Mouse (Mus musculus) retina, embryonic 14.5 days (tissue): ENCODE results near the gene Rps25.
A peak's percentile ranks its signal among the peaks of the same experiment; 100 is the strongest.
"Not testable (repeated sequence)": the region's sequence is repeated elsewhere in the genome, so short reads cannot be mapped to it uniquely, and the experiment has no call there.

Experiments used
- DNase-seq: peaks from one replicate; pipeline ENCODE4 v3.0.0-alpha.2; 2015; ENCODE audit warnings: low spot score

Rps25 gene

GRCm38 (mm10) chr9:44406906-44407751, at the start of gene Rps25, which contains the start of gene Trappc4:
Gene Rps25, plus strand, starts transcription at chr9:44407139.
Gene Trappc4, minus strand, starts transcription at chr9:44407600.
- DNase-seq: peak; percentile 98

- peak; percentile 54 for DNase-seq
Observed at GRCm38 (mm10) chr9:44357207-44357606, 49.7 kb upstream of the Rps25 start.

DNA sequence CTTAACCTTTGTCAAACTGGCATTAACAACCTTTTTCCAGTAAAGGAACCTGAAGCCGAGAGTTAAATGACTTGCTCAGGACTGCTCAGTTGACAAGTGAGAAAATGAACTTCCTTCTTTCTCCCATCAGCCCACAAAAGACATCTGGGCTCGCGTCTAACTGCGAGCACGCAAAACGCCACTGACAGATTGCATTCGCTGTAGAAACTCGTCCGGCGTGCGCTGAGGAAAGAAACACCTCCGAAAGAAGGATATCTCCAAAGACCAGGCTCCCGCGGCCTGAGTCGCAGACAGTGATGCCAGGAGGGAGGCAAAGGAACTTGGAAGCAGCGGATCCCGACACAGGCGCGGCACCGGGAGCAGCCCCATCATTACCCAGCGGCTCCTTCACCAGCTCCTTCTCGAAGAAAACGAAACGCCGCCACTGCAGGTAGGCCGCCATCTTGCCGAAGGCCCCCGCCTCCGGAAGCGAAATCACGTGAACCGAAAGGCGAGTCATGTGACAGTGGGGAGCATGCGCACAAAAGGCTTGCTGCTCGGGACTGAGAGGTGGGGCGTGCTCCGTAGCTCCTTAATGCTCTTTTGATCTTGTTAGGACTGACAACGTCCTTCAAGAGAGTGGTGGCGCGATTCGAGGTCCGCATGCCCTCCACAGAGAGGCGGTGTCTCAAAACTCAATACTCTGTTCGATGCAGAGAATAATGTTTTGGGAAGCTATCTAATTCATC, 45.6 kb upstream of the Rps25 start, which contains the start of gene Vps11:
Vps11 (minus strand) TSS at position 481 of the 728 bp plus-strand sequence.
- DNase-seq: peak; percentile 98

- not testable (repeated sequence) for DNase-seq
Observed at GRCm38 (mm10) chr9:44361931-44362330, 45.0 kb upstream of the Rps25 start.

DNA sequence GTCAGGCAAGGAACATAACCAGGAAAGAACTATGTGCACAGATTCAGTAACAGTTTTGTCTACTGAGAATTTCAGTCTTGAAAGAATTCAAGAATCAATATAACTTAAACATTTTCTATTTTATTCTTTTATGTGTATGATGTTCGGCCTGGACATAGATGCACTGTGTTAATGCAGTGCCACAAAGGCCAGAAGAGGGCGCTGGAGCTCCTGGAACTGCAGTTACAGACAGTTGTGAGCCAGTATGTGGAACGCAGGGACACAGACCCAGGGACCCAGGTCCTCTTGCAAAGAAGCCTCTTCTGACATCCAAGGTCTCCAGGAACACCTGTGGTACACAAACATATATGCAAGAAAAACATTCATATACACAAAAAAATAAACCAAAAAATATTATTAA, 42.5 kb upstream of the Rps25 start:
- peak; percentile 57 for DNase-seq

DNA sequence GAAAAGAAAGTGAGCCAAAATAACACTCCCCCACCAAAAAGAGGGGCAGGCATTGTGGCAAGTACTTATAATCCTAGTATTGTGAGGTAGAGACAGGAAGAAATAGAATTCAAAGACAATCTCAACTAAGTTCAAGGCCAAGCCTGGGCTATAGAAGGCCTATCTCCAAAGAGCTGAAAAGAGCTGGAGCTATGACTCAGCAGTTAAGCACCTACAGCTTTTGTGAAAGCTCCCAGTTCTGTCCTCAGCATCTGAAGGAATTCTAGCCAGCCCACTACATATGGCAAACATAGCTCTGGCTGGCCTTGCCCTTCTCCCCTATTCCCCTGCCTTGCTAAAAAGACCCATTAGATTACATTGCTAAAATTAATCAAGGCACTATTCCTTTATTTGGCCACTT, 33.6 kb upstream of the Rps25 start:
- no peak for DNase-seq

- no peak for DNase-seq
Observed at GRCm38 (mm10) chr9:44376141-44376540, 30.8 kb upstream of the Rps25 start.

DNA sequence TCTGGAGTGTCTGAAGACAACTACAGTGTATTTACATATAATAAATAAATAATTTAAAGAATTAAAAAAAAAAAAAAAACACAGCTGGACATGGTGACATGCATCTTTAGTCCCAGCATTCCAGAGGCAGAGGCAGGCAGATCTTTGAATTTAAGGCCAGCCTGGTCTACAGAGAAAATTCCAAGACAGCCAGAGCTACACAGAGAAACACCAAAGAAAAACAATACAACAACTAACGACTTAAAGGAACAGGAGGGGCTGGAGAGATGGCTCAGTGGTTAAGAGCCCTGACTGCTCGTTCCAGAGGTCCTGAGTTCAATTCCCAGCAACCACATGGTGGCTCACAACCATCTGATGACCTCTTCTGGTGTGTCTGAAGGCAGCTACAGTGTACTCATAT, 29.6 kb upstream of the Rps25 start:
- not testable (repeated sequence) for DNase-seq

- no peak for DNase-seq
Observed at GRCm38 (mm10) chr9:44378153-44378730, 28.7 kb upstream of the Rps25 start.

- DNase-seq: peak; percentile 98
Observed at GRCm38 (mm10) chr9:44379054-44379834, 27.7 kb upstream of the Rps25 start, which contains the start of gene Hyou1. Gene Hyou1, plus strand, starts transcription at chr9:44379490.

DNA sequence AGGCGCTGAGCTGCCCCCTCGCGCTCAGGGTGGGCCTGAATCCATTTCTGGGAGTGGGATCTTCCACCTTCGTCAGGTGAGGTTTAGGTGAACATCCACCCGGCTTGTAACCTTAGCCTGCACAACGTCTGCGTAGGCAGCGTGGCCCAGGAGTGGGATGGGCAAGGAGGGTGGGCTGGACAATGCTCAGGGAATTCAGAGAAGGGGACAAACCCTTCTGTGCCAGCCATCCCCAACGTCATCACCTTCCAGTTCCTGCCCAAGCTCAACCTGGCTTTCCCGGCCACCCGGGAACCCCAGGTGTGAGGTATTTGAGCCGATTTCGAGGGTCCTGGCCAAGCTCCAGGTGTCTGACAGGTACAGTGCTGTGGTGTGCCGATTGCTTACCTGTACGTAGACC, 27.1 kb upstream of the Rps25 start:
- peak; percentile 17 for DNase-seq

- no peak for DNase-seq
Observed at GRCm38 (mm10) chr9:44384596-44384995, 22.3 kb upstream of the Rps25 start.

GRCm38 (mm10) chr9:44387221-44387620, 19.7 kb upstream of the Rps25 start:
- no peak for DNase-seq

- DNase-seq: peak; percentile 72
Observed at GRCm38 (mm10) chr9:44389273-44389672, 17.7 kb upstream of the Rps25 start.

DNA sequence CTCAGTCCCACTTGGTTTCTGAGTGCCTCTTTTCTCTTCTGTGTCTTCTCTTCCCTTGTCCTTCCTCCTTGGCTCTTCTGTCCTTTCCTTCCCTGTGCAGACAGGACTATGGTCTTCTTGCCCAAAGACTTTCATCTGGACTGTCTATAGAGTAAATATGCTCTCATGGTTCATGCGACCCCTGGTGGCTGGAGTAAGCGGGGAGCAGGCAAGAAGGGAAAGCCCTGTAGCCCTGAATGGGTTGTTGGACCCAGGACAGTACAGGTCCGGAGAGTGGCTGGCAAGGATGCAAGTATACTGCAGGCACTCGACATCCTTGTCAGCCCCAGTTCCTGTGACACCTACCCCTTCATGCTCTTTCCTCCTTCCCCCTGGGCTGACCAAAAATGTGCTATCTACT, 15.5 kb upstream of the Rps25 start:
- peak; percentile 83 for DNase-seq

DNA sequence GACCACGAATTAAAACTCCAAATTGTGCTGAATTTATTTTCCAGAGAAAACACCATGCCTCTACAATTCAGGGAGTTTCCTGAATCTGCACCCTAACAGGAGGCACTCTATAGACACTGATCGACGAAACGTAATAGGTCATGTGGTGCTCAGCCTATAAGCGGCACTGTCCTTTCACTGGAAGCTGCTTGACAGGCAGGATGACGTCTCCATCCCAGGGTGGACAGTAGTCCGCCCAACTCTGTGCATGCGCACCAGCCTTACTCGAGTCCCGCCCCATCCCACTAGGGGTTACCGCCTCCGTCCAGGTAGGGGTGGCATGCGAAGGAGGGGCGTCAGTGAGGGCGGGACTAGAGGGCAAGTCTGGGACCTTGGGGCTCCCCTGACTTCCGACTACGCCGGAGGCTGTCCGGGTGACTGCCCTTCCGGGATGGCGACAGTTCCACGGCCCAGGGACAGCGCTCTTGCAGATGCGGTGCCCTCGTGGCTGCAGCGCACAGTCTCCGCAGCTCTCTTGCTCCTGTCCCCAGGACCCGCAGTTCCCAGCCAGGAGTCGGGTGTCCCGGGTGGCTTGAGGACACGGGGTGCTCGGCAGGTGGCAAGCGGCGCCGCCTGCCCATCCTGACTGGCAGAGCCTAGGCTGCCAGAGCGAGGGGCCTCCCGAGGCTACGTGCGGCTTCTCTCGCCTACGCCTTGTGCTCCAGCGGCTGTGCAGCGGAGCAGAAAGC, 10.1 kb upstream of the Rps25 start, which contains the start of gene Slc37a4:
Slc37a4 (plus strand) TSS at position 169 of the 728 bp plus-strand sequence.
- peak; percentile 91 for DNase-seq

DNA sequence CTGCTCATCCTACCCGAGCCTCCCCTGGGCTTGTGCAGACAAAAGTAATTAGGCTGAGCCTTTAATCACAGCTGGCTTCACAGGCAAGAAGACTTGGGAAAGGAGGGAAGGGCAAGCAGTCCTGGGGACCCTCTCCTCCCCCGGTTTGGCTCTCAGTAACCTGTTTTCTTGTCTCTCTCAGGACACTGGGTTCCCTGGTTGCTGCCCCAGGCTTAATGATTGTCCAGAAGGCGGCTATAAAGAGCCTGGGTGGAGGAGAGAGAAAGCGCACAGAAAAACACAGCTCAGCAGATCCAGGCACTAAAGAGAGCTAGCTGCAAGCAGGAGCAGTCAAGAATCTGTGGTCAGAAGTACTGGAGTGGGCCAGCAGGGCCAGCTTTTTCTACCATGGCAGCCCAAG, 8.9 kb upstream of the Rps25 start:
- peak; percentile 57 for DNase-seq

- no peak for DNase-seq
Observed at GRCm38 (mm10) chr9:44398551-44398950, 8.4 kb upstream of the Rps25 start.

DNA sequence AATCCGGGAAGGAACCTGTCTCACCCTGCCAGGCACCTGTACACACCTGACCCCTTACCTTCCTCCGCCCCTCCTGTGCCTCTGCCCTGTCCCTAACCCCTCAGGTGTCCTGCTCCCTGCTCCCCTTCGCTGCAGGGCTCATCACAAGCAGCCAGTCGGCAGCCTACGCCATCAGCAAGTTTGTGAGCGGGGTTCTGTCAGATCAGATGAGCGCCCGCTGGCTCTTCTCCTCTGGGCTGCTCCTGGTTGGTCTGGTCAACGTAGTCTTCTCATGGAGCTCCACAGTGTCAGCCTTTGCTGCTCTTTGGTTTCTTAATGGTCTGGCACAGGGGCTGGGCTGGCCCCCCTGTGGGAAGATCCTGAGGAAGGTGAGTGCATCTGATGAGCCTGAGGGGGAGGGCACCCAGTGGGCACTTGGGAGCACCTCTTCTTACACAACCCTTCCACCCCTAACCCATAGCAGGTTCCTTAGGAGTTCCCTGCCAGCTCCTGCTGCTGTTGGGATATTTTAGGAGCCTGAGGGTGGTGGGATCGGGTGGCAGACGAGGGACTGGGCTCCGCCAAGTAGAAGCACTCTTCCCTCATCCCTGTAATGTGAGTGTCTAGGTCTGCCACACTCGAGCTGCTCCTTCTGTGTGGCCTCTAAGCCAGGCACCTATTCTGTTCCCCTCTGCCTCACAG, 7.7 kb upstream of the Rps25 start:
- no peak for DNase-seq

DNA sequence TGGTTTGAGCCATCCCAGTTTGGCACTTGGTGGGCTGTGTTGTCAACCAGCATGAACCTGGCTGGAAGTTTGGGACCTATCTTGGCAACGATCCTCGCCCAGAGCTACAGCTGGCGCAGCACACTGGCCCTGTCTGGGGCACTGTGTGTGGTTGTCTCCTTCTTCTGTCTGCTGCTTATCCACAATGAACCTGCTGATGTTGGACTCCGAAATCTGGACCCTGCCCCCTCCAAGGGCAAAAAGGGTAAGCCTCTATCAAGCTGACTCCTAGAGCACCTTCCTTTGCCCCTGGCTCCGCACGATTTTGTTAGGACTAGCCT, 7.2 kb upstream of the Rps25 start:
- DNase-seq: no peak

DNA sequence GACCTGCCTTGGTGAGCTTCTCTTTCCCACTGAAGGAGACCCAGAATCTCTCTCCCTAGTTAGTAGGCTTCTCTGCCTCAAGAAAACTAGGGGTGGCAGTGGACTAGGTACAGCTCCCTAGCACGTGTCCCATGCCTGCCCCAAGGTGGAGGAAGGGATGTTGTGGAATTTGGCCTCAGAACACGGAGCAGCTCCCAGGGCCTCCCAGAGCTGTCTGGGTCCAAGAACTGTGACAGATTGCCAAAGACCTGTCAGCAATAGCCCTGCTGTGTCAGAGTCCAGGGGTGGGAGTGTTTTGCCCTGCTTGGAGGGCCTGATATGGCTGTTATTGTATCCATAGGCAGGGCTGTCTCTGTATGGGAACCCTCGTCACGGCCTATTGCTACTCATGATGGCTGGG, 5.9 kb upstream of the Rps25 start:
- DNase-seq: no peak
